Mouse (Mus musculus): ENCODE results near the gene Ttc37.

Ttc37 gene

GRCm38 (mm10) chr13:76215397-76215796 is 116.9 kb downstream of the Ttc37 start:
- H3K36me3 ChIP-seq (ENCODE audit: insufficient read depth, low read length) = no peaks in the 10 kb centered on the region
- H3K9me3 ChIP-seq (ENCODE audit: low read length) = no peaks in the 10 kb centered on the region
- no peaks in the 10 kb centered on the region for H3K27me3 ChIP-seq (ENCODE audit: insufficient read depth, low read length)
- H3K4me1 ChIP-seq (replicated peaks; ENCODE audit: low read depth, low read length) = no peaks in the 10 kb centered on the region
- no peak overlapping the region for H3K4me3 ChIP-seq (replicated peaks; ENCODE audit: low read length)
- TF ChIP-seq NANOG (IDR thresholded peaks at IDR 0.05; ENCODE audit: borderline replicate concordance, low read length) (no peak), CTCF (conservative IDR thresholded peaks at IDR 0.05; ENCODE audit: low read length) (peak; percentile 50), POU5F1 (IDR thresholded peaks at IDR 0.05; ENCODE audit: borderline replicate concordance, low read length) (no peak)

Data from E14TG2a.4 (cell line).